Mouse (Mus musculus): ENCODE results near the gene Tia1.

Gene Tia1

GRCm38 (mm10) chr6:86385362-86386104 lies 18.5 kb upstream of the Tia1 start:
- in situ Hi-C loops (cut with MseI, MboI): no loop called here

GRCm38 (mm10) chr6:86387313-86387712 lies 16.7 kb upstream of the Tia1 start:
- in situ Hi-C loops (cut with MseI, MboI): no loop called here

GRCm38 (mm10) chr6:86388461-86388860 lies 15.6 kb upstream of the Tia1 start:
- in situ Hi-C loops (cut with MseI, MboI): no loop called here

- in situ Hi-C loops (cut with MseI, MboI): no loop called here
These were observed 12.7 kb upstream of the Tia1 start for GRCm38 (mm10) chr6:86391326-86391725.

- in situ Hi-C loops (cut with MseI, MboI): no loop called here
These were observed 10.8 kb upstream of the Tia1 start for GRCm38 (mm10) chr6:86393187-86393586.

DNA sequence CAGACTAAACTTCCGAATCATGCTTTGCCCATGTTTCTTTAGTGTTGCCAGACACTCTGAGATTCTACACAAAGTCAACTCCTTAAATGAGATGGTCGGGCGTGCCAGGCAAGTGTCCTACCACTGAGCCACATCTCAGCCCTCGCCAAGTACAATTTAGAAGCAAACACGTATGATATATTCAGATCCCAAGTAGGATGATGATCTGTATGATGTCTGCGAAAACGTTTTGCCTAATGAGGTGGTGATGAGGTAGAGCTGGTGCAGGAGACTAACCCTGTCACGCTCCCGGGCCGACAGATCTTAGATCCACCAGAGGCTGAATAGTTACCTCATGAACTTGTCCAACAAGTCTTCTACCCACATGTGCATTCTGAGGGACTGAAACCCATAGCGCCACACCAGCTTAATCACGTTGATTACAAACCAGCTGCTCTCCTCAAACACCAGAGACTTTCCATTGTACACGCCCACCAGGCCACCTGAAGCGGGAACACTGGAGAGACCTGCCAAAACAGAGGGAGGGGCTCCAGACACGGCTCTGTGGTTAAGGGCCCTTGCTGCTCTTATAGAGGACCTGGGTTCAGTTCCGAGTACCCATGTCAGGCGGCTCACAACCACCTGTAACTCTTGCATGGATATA lies 9.8 kb upstream of the Tia1 start:
- in situ Hi-C loops (cut with MseI, MboI): no loop called here

GRCm38 (mm10) chr6:86395021-86395420 lies 9.0 kb upstream of the Tia1 start:
- in situ Hi-C loops (cut with MseI, MboI): no loop called here

- in situ Hi-C loops (cut with MseI, MboI): no loop called here
These were observed 8.1 kb upstream of the Tia1 start for GRCm38 (mm10) chr6:86395969-86396368.

GRCm38 (mm10) chr6:86396581-86397256 lies 7.3 kb upstream of the Tia1 start, which contains the start of gene Pcyox1:
TSS of gene Pcyox1 (minus strand) at chr6:86397154.
- in situ Hi-C loops (cut with MseI, MboI): no loop called here

- in situ Hi-C loops (cut with MseI, MboI): no loop called here
These were observed 6.6 kb upstream of the Tia1 start for GRCm38 (mm10) chr6:86397257-86397980.

- in situ Hi-C loops (cut with MseI, MboI): no loop called here
These were observed 5.0 kb upstream of the Tia1 start for GRCm38 (mm10) chr6:86398986-86399385.

- in situ Hi-C loops (cut with MseI, MboI): no loop called here
These were observed 4.0 kb upstream of the Tia1 start for GRCm38 (mm10) chr6:86399995-86400394.

DNA sequence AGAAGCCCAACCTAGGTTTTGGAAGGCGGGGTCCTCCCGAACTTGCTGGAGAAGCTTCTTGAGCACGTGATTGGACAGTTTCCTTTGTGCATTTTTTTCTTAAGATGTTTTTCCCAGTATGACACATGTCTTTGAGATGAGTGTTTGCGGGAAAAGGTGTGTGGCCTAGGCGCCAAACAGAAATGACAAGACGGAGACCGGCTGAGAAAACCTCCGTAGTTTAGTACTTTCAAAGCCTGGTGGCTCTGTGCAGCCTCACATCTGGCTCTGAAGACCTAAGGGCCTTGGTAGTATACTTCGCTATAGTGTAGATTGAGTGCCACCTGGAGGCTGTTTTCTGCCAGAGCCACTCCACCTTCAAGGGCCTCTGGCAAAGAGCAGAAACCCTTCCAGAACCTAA lies 3.0 kb upstream of the Tia1 start:
- in situ Hi-C loops (cut with MseI, MboI): no loop called here

- in situ Hi-C loops (cut with MseI, MboI): no loop called here
These were observed 1.1 kb upstream of the Tia1 start for GRCm38 (mm10) chr6:86402681-86403607.

GRCm38 (mm10) chr6:86403728-86404099 lies 305 bp upstream of the Tia1 start:
- in situ Hi-C loops (cut with MseI, MboI): no loop called here

DNA sequence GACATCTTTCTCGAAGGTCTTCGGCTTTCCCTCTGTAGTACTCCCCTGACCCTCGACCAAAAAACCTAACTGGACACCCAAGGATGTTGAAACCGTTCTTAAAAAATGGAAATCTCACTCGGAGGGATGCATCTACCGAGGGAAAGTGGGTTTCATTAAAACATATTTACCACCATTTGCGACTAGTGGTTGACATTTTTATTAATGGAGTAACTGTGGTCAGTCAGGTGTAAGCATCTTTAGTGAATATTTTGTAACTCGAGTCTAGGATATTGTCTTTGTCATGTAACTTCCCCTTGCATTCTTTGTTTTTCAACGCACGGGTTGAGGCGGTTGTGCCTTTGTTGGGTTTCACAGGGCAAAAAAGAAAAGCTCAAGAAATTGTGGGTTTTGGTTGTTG lies 977 bp downstream of the Tia1 start:
- in situ Hi-C loops (cut with MseI, MboI): no loop called here

- in situ Hi-C loops (cut with MseI, MboI): no loop called here
These were observed 2.3 kb downstream of the Tia1 start for GRCm38 (mm10) chr6:86406306-86406705.

DNA sequence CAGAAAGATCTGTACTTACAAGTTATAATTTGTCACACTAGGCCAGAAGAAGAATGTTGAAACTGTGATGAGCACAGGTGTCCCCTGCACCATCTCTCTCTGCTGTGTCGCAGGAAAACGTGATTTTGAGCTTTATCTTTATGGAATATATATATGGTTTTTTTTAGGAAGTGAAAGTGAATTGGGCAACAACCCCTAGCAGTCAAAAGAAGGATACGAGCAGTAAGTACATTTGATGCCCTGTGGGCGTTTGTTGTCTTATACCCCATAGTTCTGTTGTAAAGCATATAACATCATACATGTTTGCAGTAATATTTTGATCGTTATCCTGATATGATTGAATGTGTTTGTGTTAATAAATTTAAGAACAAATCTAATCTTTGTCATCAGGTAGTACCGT lies 14.7 kb downstream of the Tia1 start:
- in situ Hi-C loops (cut with MseI, MboI): no loop called here

- in situ Hi-C loops (cut with MseI, MboI): no loop called here
These were observed 15.2 kb downstream of the Tia1 start for GRCm38 (mm10) chr6:86419239-86419638.

- in situ Hi-C loops (cut with MseI, MboI): no loop called here
These were observed 16.5 kb downstream of the Tia1 start for GRCm38 (mm10) chr6:86420491-86420890.

DNA sequence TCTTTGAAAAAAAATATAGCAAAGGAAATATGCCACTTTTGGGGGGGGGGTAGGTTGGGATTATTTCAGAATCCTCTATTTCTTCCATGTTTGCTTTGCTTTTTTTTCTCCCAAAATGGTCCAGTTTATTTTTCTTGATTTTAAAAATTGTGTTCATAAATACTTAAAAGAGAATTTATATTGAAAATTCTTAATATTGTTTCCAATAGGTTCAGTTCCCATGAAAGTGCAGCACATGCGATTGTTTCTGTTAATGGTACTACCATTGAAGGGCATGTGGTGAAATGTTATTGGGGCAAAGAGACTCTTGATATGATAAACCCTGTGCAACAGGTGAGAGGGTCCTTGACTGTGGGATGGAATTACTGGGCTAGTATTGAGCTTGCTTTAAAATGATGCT lies 22.3 kb downstream of the Tia1 start, which contains the start of gene Gm44790:
Gene Gm44790 (plus strand): TSS at position 301 of the 400 bp plus-strand sequence.
- in situ Hi-C loops (cut with MseI, MboI): no loop called here
